Mouse (Mus musculus) c-Kit-positive CD71-negative TER-119-negative erythroid progenitor cells, embryonic 14.5 days (primary cell): ENCODE data around the gene Ly6f.
"Not testable (repeated sequence)": the region's sequence is repeated elsewhere in the genome, so short reads cannot be mapped to it uniquely, and the experiment has no call there.

Experiments
- DNase-seq: peaks from one replicate; pipeline ENCODE4 v3.0.0-alpha.2; 2013; ENCODE audit warnings: low read depth

The Ly6f gene

DNA sequence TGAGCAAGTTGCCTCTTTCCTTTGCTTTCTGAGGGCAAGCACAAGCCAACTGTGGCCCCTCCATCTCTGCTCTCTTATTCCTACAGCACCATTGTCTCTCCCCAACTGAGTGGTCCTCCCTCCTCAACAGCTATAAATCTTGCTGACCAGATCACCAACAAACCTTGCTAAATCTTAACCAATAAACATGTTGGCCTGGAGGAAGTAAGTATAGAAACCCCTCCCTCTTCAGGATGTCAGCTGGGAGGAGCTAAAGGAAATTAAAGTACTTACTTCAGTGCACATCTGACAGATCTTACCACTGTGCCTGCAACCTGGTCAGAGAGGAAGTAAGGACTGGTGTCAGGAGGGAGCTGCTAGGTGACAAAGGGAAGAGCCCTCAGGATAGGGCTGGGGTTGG, at the start of gene Ly6f:
TSS of gene Ly6f (plus strand) at position 301 of the 400 bp plus-strand sequence.
- DNase-seq: no peak

DNA sequence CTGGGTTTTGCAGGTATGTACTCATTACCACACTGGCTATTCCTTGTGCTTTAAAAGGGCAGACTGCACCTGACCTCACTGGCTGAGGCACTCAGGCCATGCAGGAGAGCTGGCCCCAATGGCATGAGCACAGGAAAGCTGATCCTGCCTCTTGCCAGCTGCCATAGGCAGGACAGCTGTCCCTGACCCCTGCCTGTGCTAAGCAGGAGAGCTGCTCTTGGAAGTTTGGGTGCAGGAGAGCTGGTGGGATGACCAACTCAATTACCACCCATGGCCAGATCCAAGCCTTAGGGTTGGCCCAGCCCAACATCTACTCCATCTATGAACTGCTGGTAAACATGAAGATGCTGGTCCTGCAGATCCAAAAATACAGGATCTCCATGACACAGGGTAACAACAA, 46.3 kb upstream of the Ly6f start:
- no peak for DNase-seq

DNA sequence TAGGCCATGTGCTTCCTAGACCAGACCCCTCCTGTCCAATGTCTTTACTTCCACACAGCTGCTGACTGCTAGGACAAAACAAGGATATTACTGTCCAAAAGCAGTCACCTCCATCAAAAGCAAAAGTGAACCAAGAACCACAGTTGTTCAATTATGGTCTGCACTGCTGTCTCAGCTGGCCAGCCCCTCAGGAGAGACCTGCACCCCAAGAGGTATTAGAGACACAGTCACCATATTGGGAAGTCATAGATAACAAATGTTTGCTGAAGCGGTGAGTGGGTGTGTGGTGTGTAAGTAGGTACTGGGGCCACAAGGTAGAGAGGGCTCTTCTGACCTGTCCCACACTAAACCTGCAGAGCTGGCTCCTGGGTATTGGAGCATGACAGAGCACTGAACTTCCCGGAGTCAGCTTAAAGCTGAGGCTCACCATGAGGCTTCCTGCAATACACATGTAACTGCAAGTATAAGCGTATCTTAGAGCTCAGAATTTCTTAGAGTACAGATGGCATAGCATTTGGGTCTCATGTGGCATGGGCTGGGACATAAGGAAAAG, 30.4 kb upstream of the Ly6f start:
- DNase-seq: no peak

DNA sequence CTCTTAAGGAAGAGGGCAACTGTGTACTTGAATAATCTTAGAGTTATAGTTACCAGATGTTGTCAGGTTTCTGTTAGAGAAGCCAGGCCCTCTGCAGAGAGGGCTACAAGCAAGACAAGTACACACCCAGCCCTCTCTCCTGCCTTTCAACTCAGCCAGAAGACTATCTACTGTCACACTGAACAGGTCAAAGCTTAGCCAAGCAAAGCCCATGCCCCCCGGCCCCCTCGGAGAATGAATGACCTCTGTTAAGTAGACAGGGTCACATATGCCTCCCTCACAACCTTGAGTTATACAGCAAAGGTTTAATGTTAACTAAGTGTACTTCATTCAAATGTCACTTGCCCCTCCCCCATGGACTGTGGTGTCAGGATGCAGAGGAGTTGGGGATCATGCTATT, 27.7 kb upstream of the Ly6f start:
- no peak for DNase-seq

DNA sequence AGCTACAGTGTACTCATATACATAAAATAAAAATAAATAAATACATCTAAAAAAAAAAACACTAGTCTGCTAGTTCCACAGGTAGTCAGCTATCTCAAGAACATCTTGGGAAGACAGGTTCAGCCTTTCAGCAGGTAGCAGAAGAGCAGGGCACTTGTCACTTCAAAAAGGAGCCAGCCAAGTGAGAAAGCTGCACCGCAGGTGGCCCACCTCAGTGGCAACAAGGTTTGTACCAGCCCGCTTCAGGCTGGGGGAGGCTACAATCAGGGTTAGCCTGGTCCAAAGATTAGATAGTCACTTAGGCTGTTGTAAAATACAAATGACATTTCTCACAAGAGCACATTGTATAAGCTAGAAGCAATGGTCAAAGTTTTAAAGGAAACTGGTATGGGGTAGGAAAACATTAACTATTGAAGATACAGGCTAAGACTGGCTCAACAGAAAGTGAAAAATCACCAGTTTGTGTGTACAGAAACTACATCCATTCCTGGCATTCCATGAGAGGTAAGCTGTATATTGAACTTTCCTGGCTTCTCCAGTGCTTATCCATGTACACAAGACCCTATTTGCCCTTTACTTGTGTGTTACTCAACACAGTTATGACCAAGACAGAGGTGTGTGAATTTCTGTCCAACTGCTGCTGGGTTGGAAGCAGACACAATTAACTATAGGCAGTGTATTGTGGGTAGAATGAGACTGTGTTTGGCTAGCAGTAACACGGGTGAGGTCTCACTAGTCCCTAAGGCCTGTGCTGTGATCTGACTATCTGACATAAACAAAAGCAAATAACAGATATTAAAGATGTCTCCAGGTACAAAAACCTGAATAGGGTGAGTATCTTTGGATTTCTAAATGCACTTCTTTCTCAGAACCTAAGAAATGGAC, 25.2 kb upstream of the Ly6f start:
- no peak for DNase-seq

DNA sequence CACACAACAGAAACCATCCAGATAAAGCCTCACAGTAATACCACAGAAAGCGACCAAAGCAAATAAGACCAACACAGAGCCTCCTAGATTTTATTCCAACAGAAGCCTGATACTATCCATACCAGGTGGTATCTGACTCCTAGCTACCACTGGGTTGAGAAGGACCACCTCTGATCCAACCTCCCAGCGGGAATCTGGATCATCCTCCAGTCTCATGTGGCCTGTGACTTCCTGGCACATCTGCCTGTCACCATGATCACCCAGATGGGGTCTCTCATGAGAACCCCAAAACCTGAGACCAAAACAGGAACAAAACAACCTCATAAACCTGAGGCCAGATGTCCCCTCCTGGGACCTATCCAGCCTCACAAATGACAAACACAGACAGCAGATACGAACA, 13.6 kb upstream of the Ly6f start:
- DNase-seq: no peak

DNA sequence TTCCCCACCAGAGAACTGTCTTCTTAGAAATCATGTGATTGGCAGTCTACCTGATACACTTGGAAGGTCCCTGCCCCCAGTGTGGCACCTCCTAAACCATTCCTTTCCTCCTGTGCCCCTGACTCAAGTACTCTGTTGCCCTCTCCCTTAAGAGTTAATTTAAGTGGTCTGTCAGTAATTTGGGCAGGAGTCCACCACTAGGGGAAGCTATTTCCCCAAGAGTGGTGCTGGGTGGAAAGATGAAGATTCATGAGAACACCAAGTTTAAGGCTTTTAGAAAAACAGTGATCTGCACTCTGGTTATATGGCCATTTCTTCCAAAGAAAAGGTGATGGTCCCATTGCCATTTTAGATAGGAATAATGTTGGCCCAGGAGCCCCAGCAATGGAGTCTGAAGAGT, 2.4 kb upstream of the Ly6f start:
- DNase-seq: no peak

DNA sequence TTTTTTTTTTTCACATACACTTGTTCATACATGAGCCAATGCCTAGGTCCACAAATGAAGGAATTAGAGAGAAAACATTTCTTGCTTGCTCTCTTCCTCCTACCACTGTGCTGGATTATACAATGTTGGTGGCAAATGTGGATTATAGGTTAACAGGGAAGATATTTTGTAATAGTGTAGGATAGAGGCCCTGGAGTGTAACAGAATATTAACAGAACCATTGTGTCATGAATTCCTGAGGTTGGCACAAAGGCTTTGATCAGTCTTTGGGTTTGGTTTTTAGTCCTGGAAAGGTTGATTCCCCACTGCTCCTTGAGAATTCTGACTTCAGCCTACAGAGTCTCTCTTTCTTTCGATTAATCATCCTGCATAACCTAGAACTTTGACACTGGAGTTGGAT, 1.6 kb upstream of the Ly6f start:
- no peak for DNase-seq

DNA sequence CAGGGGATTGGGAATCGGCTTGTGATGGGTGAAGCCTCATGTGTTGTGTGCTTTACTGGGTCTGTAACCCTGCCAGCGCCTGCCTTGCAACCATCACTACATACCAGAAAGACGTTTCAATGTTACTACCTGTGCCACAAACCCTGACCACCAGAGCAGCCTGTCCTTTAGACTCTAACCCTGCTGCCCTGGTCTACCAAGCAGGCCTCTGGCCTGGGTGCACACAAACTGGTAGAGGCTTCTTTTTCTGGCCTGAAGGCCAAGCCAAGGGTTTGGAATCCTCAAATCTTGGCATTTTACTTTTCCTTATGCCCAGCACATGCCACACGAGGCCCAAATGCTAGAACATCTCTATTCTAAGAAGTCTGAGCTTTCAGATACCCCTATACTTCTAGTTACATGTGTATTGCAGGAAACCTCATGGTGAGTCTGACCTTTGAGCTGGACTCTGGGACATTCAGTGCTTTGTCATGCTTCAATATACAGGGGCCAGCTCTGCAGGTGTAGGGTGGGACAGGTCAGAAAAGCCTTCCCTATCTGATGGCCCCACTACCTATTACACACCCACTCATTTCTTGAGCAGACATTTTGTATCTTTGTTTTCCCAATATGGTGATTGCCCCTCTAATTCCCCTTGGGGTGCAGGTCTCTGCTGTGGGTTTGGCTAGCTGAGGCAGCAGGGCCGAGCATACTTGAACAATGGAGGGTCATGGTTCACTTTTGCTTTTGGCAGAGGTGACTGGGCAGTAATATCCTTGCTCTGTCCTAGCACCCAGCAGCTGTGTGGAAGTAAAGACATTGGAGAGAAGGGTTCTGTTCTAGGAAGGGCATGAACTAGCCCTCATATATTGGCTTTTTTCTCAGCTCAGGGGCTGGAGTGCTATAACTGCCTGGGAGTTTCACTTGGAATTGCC, 952 bp downstream of the Ly6f start:
- no peak for DNase-seq

DNA sequence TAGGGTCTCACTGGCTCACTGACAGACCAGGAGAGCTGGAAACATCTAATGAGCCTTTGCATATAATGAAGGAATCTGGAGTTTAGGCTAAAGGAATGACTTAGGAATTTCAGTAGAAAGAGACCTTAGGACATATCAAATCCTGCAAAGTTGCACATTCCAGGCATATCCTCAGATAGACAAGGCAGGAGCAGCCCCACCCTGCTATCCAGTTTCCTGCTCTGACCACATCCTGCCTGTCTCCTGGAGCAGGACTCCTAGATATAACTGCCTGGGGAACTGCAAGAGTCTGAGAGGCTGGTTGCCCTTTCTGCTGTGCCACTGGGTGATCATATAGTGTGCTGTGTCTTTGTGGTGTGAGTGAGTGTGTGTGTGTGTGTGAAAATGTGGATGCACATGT, 1.9 kb downstream of the Ly6f start:
- no peak for DNase-seq

DNA sequence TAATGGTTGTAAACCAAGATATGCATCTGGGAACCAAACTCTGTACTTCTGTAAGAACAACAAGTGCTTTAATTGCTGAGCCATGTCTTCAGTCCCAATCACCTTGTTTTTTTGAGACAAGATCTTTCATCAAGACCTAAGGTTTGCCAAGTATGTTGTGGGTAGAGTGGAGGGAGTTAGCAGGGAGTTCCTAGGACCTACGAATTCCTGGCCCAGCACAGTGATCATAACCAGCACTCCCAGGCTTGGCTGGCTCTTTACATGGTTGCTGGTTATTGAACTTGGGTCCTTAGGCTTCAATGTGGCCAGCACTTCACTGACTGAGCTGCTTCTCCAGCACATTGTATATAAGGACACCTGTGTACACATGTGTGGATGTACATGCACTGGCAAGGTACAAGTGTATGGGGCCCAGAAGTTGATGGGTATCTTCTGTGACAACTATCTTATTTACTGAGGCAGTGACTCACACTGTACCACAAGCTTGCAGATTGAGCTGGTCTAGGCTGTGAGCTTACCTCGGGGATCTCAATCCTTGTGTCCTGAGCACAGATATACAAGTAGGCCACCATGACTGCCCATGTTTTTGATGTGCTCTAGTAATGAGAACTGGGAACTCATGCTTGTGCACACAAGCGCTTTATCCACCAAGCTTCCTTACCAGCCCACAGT, 2.6 kb downstream of the Ly6f start:
- DNase-seq: no peak

DNA sequence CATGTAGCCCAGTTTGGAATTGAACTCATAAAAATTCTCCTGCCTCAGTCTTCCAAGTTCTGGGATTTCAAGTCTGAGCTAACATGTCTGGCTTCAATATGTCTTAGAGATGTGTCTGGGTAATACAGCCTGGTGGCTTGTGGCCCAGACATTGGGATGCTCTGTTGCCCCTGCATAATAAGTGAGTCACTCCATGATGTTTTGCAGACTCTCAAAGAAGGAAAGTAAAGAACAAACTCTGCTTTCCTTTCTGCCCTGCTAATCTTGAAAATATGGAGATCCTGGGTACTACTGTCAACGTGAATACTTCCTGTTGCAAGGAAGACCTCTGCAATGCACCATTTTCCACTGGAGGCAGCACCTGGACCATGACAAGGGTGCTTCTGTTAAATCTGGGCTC, 3.2 kb downstream of the Ly6f start:
- DNase-seq: no peak

DNA sequence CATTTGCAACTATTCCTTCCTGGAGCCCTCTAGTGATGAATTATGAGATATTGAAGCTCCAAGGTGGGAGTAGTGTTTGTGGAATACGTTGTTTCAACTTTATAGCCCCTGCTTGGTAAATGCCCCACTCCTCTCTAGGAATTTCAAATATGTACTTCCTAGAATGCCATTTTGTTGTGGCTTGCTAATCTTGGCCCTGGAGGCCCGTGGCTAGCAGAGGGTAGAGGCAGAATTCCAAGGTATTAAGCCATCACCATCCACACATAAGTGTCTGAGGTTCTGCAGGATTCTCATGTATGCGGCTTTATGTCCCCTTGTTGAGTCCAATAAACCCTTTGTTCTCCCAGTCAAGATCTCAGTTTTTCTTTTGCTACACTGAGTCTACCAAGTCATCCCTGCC, 3.7 kb downstream of the Ly6f start:
- no peak for DNase-seq

DNA sequence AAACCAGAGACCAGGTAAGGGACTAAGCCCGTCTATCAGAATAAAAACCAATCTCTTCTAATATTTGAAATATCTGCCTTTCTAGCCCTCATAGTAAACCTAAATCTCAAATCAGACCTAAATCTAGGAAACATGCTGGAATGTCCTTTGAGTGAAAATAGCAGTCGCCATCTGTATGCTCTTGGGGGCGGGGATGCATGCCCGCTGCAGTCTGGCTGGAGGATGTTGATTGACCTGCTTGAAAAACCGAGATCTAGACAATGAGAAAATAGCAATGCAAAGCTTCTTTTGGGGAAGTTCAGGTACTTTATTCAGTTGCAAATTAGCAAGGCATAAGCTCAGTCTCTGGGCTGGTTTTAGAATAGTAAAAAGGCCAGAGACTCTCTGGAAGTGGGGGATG, 13.8 kb downstream of the Ly6f start:
- not testable (repeated sequence) for DNase-seq

DNA sequence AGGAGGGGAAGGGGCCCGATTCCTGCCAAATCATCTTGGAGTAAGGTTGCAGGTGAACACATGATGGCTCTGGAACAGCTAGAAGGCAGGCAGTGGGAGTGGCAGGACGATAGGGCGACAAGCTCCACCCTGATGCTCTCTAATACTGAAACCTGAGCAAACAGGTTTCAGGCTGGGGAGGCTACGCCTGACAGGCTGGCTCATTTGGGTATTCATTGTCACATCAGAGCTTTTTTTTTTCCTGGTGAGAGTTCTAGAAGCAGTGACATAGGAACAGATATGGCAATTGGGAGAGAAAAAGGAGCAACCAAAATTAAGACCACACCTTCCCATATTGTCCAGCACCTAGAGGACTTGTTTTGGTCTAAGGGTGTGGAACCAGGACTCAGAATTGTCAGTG, 18.3 kb downstream of the Ly6f start:
- DNase-seq: not testable (repeated sequence)

DNA sequence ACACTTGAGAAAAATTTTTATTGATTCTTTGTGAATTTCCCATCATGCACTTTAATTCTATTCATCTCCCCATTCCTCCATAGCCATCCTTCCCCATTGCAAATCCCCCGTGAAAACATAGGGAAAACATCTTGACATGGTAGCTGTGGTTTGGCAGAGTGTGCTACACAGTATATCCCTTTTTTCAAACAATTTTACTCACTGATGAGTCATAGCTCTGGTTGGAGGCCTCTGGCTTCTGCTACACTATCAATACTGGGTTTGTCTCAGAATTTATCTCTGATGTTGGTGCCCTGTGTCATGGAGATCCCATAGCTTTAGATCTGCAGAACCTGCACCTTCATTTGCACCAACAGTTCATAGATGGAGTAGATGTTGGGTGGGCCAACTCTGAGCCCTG, 24.2 kb downstream of the Ly6f start:
- DNase-seq: no peak

DNA sequence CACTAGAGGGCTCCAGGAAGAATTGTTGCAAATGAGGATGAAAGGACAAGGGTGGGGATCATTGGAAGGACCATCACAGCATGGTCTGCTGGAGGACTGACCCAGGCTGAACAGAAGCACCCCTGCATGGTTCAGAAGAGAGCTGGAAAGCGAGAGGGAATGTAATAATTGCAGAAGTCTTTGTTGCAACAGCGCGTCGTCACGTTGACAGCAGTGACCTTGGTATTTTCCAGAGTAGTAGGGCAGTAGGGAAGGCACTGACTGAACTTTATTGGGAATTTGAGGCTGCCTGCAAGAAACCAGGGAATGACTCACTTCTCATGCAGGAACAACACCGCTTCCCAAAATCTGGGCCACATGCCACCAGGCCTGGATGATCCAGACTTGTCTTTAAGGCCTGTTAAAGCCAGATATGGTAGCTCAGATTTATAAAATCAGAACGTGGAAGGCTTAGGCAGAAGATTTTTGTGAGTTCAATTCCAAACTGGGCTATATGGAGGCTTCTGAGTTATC, 25.7 kb downstream of the Ly6f start:
- no peak for DNase-seq

DNA sequence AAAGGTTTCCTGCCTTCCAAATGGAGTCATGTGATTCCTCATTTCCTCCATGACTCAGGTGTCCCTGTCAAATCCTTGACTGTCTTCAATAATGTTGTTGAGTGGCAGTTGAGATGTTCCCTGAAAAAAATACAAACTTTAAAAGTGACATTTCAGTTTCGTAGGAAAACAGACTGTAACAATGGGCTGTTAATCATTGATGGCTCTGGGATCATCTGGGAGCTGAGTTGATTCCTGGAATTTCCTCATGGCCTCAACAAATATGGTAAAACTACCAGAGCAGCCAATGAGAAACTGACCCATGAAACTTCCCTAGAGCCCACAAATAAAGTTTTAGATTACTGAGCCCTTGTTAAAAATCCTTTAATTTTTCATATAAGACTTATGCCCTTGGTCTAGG, 37.9 kb downstream of the Ly6f start:
- no peak for DNase-seq

DNA sequence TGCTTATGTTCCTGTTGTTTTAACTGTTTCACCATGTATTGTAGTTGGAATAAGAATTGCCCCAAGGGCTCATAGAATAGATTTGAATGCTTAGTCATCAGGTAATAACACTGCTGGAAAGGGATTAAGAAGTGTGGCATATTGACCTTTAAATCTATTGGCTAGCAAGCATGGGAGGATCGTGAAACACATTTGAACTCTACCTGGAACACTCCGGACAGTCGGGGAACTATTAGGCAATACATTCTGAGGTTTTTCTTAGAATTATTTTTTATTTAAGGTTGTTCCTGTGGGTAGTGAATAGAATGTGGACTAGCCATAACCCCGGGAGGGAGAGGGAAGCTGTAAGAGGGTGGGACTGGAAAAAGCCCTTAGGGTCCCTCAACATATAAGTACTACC, 41.0 kb downstream of the Ly6f start:
- no peak for DNase-seq

DNA sequence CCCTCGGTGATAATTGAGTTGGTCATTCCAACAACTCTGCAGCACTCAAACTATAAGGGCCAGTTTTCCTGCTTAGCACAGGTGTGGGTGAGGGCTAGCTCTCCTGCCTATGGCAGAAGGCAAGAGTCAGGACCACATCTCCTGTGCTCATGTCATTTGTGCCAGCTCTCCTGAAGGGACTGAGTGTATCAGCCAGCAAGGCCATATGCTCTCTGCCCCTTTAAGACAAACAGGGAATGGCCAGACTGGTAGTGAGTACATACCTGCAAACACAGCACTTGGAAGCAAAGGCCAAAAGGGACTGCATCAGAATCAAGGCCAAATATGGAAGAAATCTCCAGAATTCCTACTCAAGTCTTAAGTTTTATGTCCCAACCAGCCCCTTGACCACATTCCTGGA, 41.7 kb downstream of the Ly6f start:
- no peak for DNase-seq

DNA sequence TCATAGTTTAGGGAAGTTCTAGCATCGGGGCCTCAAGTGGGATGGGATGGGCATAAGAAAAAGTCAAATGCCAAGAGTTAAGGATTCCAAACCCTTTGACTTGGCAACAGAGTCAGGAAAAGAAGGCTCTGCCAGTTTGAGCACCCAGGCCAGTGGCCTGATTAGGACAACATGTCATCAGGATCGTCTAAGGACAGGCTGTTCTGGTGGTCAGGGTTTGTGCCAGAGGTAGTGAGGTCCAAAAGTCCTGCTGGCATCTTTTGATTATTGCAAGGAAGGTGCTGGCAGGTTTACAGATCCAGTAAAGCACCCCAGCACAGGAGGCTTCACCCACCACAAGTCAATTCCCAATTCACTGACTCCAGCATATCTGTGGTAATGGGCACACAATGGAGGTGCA, 46.2 kb downstream of the Ly6f start:
- no peak for DNase-seq

DNA sequence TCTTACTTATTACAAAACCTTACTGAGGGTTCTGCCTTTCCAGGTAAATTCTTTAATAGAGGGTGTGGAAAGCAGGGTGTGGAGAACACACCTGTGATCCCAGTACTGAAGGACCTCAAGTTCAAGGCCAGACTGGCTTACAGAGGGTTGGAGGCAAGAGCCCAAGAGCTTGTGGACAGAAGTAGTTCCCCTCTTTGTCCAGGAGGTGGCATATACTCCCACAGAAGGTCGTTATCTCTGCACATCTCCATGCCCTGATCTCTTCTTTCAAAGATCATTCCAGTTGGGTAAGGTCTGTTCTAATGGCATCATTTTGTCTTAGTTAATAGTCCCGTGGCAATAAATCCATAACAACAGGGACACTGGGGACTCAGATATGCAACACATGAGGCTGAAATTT, 49.0 kb downstream of the Ly6f start:
- DNase-seq: no peak
